Mouse (Mus musculus): ENCODE results near the gene Tcf19. TPM values are rescaled to one million over a fixed set of nuclear protein-coding genes. Genes with fewer than 3 reads are reported as not detected.

Tcf19 gene
- polyA plus RNA-seq (2014; fragmentation: Illumina TruSeq; extraction: RNeasy Lipid Tissue Mini Kit (QIAGEN cat#74804); ENCODE audit: insufficient read depth, low read depth, low replicate concordance) = 4.4 TPM

GRCm38 (mm10) chr17:35516652-35517500 is at the start of gene Tcf19, which contains the start of gene Cchcr1:
Tcf19 (minus strand) TSS chr17:35516824.
Cchcr1 (plus strand) TSS chr17:35517100.

GRCm38 (mm10) chr17:35551881-35552414 is 35.3 kb upstream of the Tcf19 start, which contains the start of gene Cdsn:
Cdsn (plus strand) TSS chr17:35552128.

GRCm38 (mm10) chr17:35532901-35533300 is 16.3 kb upstream of the Tcf19 start, which contains the start of gene Psors1c2:
Psors1c2 (plus strand) TSS chr17:35533201.

GRCm38 (mm10) chr17:35505776-35506175 is 10.8 kb downstream of the Tcf19 start, which contains the start of gene Pou5f1:
Pou5f1 (plus strand) TSS chr17:35506018.

GRCm38 (mm10) chr17:35469842-35470751 is 46.5 kb downstream of the Tcf19 start, which contains the start of gene H2-Q10:
H2-Q10 (plus strand) TSS chr17:35470089.

Other genes starting within 250 kb of the Tcf19 start
- gene H2-Q1, start 196.4 kb downstream of the Tcf19 start, polyA plus RNA-seq (2014; fragmentation: Illumina TruSeq; extraction: RNeasy Lipid Tissue Mini Kit (QIAGEN cat#74804); ENCODE audit: insufficient read depth, low read depth, low replicate concordance) = 0.72 TPM
- 8.2 TPM for gene H2-Q2, start 174.6 kb downstream of the Tcf19 start, polyA plus RNA-seq (2014; fragmentation: Illumina TruSeq; extraction: RNeasy Lipid Tissue Mini Kit (QIAGEN cat#74804); ENCODE audit: insufficient read depth, low read depth, low replicate concordance)
- gene H2-Q4, start 137.2 kb downstream of the Tcf19 start, polyA plus RNA-seq (2014; fragmentation: Illumina TruSeq; extraction: RNeasy Lipid Tissue Mini Kit (QIAGEN cat#74804); ENCODE audit: insufficient read depth, low read depth, low replicate concordance) = 102 TPM
- gene H2-Q6, start 92.0 kb downstream of the Tcf19 start, polyA plus RNA-seq (2014; fragmentation: Illumina TruSeq; extraction: RNeasy Lipid Tissue Mini Kit (QIAGEN cat#74804); ENCODE audit: insufficient read depth, low read depth, low replicate concordance) = 56.1 TPM
- gene H2-Q7, start 77.7 kb downstream of the Tcf19 start, polyA plus RNA-seq (2014; fragmentation: Illumina TruSeq; extraction: RNeasy Lipid Tissue Mini Kit (QIAGEN cat#74804); ENCODE audit: insufficient read depth, low read depth, low replicate concordance) = 95.6 TPM
- gene H2-Q10, start 46.7 kb downstream of the Tcf19 start, polyA plus RNA-seq (2014; fragmentation: Illumina TruSeq; extraction: RNeasy Lipid Tissue Mini Kit (QIAGEN cat#74804); ENCODE audit: insufficient read depth, low read depth, low replicate concordance) = 7.1 TPM
- gene Pou5f1, start 10.8 kb downstream of the Tcf19 start, polyA plus RNA-seq (2014; fragmentation: Illumina TruSeq; extraction: RNeasy Lipid Tissue Mini Kit (QIAGEN cat#74804); ENCODE audit: insufficient read depth, low read depth, low replicate concordance) = not detected
- 4.7 TPM for gene Cchcr1, start 276 bp upstream of the Tcf19 start, polyA plus RNA-seq (2014; fragmentation: Illumina TruSeq; extraction: RNeasy Lipid Tissue Mini Kit (QIAGEN cat#74804); ENCODE audit: insufficient read depth, low read depth, low replicate concordance)
- gene Psors1c2, start 16.4 kb upstream of the Tcf19 start, polyA plus RNA-seq (2014; fragmentation: Illumina TruSeq; extraction: RNeasy Lipid Tissue Mini Kit (QIAGEN cat#74804); ENCODE audit: insufficient read depth, low read depth, low replicate concordance) = not detected
- gene Cdsn, start 35.3 kb upstream of the Tcf19 start, polyA plus RNA-seq (2014; fragmentation: Illumina TruSeq; extraction: RNeasy Lipid Tissue Mini Kit (QIAGEN cat#74804); ENCODE audit: insufficient read depth, low read depth, low replicate concordance) = 0.30 TPM
- gene 2300002M23Rik, start 50.6 kb upstream of the Tcf19 start, polyA plus RNA-seq (2014; fragmentation: Illumina TruSeq; extraction: RNeasy Lipid Tissue Mini Kit (QIAGEN cat#74804); ENCODE audit: insufficient read depth, low read depth, low replicate concordance) = not detected
- gene Sfta2, start 84.7 kb upstream of the Tcf19 start, polyA plus RNA-seq (2014; fragmentation: Illumina TruSeq; extraction: RNeasy Lipid Tissue Mini Kit (QIAGEN cat#74804); ENCODE audit: insufficient read depth, low read depth, low replicate concordance) = 250 TPM
- not detected for gene Gm9573, start 109.8 kb upstream of the Tcf19 start, polyA plus RNA-seq (2014; fragmentation: Illumina TruSeq; extraction: RNeasy Lipid Tissue Mini Kit (QIAGEN cat#74804); ENCODE audit: insufficient read depth, low read depth, low replicate concordance)
- gene Mucl3, start 126.9 kb upstream of the Tcf19 start, polyA plus RNA-seq (2014; fragmentation: Illumina TruSeq; extraction: RNeasy Lipid Tissue Mini Kit (QIAGEN cat#74804); ENCODE audit: insufficient read depth, low read depth, low replicate concordance) = 0.20 TPM
- 8.7 TPM for gene Vars2, start 150.8 kb upstream of the Tcf19 start, polyA plus RNA-seq (2014; fragmentation: Illumina TruSeq; extraction: RNeasy Lipid Tissue Mini Kit (QIAGEN cat#74804); ENCODE audit: insufficient read depth, low read depth, low replicate concordance)
- 16.5 TPM for gene Gtf2h4, start 156.9 kb upstream of the Tcf19 start, polyA plus RNA-seq (2014; fragmentation: Illumina TruSeq; extraction: RNeasy Lipid Tissue Mini Kit (QIAGEN cat#74804); ENCODE audit: insufficient read depth, low read depth, low replicate concordance)
- gene Ddr1, start 187.8 kb upstream of the Tcf19 start, polyA plus RNA-seq (2014; fragmentation: Illumina TruSeq; extraction: RNeasy Lipid Tissue Mini Kit (QIAGEN cat#74804); ENCODE audit: insufficient read depth, low read depth, low replicate concordance) = 18.8 TPM